Mouse (Mus musculus) kidney, postnatal 4 days (tissue): ENCODE data around the gene Gabbr1.
A peak's percentile ranks its signal among the peaks of the same experiment; 100 is the strongest.
"Not testable (repeated sequence)": the region's sequence is repeated elsewhere in the genome, so short reads cannot be mapped to it uniquely, and the experiment has no call there.

Experiments
- DNase-seq, 2 experiments: peaks; one replicate each; pipeline ENCODE4 v3.0.0; 2021; ENCODE audit warnings: mixed read lengths in 2 of 2

Gabbr1 gene

DNA sequence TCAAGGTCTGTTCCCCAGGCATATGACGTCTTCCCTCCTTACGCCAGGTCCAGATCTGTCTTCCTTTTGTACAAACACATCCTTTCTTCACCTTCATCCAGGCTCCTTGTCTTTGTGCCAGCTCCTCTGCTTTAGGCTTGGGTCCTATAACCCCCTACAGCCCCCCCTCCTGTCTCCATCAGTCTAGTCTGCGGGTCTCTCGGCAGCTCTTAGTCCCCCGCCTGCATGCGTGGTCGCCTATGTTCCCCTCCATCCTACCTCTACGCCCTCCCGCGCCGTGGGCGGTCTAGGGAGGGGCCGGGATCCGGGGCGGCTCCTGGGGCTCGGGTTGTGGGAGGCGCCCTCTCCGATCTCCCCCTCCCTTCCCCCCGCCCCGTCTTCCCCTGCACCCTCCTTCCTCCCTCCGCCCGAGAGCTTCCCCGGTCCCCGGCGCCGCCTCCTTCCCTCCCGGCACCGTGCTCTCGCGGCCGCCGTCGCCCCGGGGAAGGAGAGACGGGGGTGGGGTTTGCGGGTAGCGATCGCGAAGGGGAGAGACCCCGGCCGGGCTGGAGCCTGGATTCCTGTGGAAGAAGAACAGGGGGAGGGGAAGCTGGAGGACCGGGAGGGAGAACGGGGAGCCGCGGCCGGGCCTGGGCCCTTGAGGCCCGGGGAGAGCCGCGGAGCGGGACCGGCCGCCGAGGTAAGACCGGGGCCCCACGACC is at the start of gene Gabbr1:
TSS of gene Gabbr1 (plus strand) at position 356 of the 701 bp plus-strand sequence.
- peak; percentile 85 to 89 for DNase-seq

DNA sequence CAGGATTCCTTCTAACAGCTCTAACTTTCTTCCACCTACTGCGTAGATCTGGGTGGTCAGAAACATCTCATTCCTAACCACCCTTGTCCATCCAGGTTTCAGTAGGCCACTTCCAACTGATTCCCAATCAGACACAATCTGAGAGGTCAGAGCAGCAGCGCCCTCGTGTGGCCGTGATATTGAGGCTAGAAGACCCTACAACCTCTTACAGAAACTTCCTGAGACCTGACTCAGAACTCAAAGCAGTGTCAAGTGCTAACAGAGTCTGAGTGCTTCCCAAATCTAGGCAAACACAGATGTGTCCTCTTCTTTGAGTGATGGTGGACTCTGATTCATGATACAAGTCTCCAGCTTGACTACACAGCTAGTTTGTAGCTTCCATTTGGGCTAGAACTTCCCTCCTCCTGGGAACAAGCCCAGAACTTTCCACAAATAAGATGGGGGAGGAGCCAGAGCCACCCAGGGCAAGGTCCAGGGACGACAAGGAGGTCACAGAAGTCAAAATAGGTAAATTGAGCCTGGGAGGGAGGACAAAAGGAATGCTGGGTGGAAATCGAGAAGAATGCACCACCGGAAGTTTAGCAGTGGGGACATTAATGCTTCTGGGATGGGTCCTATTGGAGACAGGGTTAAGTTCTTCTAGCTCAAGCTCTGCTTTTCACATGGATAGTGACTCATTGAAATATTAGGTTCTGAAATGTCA is 48.6 kb upstream of the Gabbr1 start:
- peak; percentile 94 to 95 for DNase-seq

GRCm38 (mm10) chr17:36998477-36998876 is 47.3 kb upstream of the Gabbr1 start:
- no peak for DNase-seq

DNA sequence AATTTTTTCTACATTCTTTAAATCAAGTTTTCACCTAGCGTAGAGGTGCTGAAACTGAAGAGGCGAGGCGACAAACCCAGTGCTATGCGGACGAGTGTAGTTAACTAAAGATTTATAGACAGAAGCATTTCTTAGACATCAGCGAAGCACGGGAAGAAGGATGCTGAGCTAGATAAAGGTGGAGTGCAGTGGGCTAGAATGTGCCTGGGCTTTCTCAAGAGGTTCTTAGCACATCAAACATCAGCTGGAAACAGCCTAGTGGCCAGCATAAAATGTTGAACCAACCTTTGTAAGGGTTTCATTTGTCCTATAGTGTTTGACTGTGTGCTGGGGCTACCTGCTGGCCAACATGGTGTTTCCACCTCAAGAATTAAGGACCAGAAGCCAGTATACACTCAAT is 44.9 kb upstream of the Gabbr1 start, which contains the start of gene Zfp57:
TSS of gene Zfp57 (plus strand) at position 301 of the 400 bp plus-strand sequence.
- no peak for DNase-seq

DNA sequence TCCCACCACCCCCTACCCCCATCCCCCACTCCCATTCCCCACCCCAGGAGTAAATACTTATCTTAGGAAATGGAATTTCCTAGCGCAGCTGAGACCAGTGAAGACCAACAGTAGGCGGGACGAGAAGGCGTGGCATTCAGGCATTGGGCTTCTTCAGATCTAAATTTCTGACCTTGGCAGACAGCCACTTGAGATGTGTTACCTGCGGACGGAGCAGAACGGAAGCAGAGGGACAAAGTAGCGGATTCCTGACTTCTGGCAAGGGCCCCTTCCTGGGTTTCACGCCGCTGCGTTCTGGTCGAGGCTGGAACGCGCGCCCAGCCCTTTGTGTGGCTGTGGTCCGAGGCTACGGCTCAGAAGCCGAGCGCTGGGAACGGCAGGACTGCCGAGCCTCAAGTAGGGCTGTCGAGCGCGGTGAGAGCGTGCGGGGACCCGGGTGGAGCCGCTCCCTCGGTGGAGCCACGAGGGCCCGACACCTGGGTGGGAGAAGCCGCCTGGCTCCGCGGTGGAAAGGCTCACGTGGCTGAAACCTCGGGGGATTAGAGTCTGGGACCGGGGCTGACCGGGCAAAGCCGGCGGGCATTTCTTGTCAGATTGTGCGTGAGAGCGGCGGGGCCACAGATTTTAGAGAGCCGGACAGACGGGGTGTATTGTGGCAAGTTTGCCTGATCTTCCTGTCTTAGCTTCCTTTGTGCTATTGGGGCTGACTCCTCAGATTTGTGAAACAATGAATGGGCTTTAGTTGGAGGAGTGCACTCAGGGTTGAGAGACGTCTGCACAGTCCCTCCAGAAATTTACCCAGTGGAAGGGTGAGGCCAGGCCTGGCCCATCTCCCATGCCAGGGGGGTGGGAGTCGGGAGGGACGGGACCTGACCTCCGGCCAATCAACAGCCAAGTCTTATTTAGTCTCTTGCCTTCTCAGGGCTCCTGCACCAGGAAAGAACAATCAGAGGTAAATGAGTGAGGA is 43.1 kb upstream of the Gabbr1 start:
- DNase-seq: peak; percentile 74 to 79

DNA sequence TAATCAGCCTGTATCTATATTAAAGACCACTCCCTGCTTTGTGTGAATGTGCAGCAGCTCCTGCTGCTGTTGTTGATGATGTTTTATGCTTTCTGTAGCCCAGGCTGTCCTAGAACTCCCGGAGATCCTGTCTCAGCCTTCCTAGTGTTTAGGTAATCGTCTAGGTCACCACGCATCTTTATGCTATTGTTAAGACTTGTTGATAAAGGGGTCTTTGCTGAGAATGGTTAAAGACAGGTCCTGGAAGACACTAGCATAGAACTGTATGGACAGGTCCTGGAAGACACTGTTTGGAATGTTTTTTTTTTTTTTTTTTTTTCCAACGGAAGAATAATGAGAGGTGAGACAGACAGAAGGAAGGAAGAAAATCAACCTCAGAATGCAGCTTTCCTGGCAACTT is 42.4 kb upstream of the Gabbr1 start:
- DNase-seq: no peak

DNA sequence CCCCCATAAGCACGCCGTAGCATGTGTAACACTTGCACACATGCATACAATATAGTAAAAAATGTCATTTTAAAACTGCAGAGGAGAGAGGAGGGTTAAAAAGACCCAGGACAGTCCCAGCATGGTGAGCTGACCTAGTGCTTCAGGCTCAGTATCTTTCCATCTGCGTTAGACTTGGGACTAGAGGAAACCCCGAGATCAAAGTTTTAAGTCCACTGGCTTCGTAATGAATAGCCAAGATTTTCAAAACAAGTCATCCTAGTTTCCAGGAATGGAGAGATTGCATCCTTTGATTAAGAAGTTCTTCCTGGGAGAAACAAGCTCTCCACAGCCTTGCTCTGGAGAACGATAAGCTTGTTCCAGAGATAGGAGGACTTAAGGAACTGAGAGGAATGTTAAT is 37.6 kb upstream of the Gabbr1 start:
- DNase-seq: no peak

DNA sequence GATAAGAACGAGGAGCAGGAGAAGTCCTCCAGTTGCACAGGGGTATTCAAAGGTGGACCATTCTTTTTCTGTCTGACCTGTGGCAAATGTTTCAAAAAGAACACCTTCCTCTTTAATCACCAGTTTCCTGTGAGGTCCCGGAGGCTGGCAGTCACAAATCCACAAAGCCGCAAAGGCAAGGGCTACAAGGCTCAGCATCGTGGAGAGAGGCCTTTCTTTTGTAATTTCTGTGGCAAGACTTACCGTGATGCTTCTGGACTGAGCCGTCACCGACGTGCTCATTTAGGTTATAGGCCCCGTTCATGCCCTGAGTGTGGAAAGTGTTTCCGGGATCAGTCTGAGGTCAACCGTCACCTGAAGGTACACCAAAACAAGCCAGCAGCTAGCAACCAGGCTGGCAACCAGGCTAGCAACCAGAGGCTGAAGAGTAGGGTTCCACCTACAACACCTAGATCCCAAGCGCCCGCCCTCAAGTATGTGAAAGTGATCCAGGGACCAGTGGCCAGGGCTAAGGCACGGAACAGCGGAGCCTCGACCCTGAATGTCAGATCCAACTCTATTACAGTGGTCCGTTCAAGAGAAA is 36.2 kb upstream of the Gabbr1 start:
- DNase-seq: no peak

DNA sequence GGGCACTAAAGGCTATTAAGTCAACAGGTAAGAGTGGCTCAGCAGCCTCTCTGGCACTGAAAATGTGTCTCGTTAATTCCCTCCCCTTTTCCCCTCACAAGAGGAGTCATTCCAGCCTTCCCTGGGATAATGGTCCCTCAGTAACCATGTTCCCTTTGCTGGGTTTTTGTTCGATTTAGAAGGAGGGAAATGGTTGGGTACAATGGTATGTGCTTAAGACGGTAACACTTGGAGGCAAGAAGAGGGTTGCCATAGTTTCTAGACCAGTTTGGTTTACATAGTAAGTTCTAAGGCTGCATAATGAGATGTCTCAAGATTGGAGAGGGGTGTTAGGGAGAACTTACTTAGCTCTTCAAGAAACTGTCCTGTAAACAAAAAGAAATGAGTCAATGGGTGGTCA is 34.0 kb upstream of the Gabbr1 start:
- no peak for DNase-seq

DNA sequence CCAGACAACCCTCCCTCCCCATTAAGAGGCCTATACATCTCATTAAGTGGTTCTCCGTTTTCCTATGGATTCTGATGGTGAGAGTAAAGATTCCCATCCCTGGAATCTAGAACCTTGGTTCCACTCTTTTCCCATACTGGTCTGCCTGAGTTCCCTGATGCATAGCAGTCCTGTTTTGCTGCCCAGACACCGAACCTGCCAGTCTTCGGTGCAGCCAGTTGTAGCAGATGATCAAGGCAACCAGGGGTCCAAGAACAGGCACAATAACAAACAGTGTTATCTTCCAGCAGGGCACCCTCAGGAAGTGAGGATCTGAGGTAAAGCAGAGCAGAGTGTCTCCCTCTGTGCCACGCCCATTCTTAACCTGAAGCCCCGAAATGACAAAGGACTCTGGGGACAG is 33.6 kb upstream of the Gabbr1 start:
- DNase-seq: no peak

DNA sequence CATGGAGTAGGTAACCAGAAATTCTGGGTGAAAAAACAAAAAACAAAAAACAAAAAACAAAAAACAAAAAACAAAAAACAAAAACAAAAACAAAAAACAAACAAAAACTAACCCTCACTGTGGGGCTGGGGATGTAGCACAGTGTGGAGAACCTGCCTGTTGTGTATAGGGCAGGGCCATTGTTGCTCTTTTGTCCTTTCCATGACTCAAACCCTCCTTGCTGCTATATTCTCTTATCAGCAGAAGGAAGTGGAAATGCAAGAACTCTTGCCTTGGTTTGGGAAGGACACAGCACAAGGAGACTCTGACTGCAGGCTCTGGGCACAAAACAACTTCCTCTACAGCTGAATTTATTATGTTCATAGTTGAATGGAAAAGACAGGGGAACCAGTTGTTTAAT is 29.4 kb upstream of the Gabbr1 start:
- no peak for DNase-seq

DNA sequence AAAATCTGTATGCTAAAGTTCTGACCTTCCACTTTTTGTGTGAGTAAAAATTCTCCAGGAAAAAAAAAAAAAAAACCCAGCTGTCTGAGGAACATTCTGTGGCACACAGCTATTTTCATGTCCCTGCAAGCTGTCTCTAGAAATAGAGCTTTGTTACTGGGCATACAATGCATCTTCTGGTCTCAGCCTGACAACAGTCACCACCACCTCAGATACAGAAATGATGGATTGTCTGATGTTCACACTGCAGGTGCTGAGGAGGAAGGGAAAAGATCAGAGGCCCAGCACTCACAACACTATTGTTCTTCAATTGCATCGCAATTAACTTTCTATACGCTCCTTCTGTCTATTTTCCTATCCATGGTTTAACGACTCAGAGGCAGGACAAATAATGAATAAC is 27.4 kb upstream of the Gabbr1 start:
- DNase-seq: no peak

GRCm38 (mm10) chr17:37019242-37019641 is 26.5 kb upstream of the Gabbr1 start:
- not testable (repeated sequence) for DNase-seq

DNA sequence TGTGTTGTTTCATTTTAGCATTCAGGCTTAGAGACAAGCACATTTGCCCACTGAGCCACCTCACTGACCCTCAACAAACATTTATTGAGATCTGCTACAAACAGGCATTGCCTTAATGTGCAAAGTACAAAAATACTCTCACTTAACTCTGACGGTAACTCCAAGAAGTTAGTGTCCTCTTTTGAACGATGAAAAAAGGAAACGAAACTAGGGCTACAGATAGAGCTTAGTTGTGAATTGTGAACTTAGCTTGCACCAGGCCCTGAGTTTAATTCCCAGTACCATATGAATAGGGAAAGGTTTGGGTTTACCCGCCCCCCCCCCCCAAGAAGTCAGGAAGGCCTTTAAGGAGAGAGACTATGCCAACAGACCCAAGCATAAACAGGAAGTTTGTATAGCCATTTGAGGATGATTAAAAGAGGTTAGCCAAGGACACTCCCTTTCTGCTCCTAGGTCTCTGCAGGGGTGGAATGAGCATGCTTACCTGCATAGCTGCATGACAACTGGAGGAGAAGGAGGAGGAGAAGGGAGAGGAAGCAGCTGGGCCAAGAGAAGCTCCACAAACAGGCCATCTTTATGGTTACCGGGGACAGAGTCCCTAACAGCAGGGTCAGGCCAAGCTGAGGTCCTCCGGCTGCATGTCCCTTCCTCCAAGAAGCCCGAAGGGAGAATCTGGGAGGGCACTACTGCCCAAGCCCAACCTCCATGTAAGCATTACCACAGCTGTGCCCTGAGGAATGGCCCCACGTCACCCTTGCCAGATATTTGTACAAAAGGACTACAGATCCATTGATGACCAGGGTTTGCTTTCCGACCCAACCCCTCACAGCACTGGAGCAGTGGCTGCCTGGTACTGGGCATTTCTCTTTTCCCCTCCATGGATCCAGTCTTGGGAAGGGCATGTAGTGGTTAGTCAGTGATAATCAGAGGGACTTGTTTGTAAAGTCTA is 22.9 kb upstream of the Gabbr1 start, which contains the start of gene Mog:
TSS of gene Mog (minus strand) at position 771 of the 949 bp plus-strand sequence.
- no peak for DNase-seq

- no peak for DNase-seq
Measured at GRCm38 (mm10) chr17:37026425-37026824, 19.3 kb upstream of the Gabbr1 start.

DNA sequence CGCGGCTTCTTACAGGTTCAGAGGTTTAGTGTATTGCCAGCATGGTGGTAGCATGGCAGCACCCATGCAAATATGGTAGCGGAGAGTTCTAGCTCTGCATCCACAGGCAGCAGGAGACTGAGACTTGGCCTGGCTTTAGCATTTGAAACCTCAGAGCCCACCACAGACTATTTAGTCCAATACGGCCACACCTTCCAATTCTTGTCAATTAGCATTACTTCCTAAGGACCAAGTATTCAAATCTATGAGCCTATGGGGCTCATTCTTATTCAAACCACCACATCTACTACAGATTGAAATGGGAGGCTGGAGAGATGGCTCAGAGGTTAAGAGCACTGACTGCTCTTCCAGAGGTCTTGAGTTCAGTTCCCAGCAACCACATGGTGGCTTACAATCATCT is 18.3 kb upstream of the Gabbr1 start:
- DNase-seq: no peak

GRCm38 (mm10) chr17:37028212-37028611 is 17.6 kb upstream of the Gabbr1 start:
- no peak for DNase-seq

DNA sequence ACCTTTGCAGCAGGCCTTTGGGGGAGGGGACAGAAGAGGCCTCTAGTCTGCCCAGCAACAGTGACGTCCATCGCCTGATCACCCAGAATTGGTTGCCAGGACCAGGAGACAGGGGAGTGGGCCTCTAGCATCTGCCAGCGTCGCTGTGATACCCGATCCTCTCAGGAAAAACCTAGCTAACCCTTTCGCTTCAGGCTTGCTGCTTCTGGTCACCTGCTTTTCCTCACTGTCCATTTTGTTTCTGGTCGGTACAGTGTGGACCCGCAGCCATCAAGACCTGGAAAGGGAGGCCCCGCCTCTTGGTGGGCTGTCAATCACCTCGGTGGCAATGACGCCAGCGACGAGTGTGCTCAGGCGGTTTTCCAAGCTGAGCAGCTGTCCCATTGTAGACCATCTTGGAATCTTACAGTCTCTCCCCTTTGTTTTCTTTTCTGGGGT is 17.1 kb upstream of the Gabbr1 start:
- peak; percentile 95 for DNase-seq

DNA sequence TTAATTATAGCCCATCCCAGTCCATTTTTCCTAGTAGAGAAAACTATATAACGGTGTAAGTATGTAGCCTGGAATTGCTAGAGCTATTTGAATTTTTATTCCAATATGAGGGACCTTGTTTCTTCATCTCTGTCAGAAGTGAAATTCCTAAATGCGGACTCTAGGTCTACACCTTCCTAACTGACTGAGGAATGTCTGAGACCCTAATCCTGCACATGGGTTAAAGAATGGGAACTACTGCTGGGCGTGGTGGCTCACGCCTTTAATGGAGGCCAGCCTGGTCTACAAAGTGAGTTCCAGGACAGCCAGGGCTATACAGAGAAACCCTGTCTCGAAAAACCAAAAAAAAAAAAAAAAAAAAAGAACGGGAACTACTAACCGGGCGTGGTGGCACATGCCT is 16.6 kb upstream of the Gabbr1 start:
- no peak for DNase-seq

DNA sequence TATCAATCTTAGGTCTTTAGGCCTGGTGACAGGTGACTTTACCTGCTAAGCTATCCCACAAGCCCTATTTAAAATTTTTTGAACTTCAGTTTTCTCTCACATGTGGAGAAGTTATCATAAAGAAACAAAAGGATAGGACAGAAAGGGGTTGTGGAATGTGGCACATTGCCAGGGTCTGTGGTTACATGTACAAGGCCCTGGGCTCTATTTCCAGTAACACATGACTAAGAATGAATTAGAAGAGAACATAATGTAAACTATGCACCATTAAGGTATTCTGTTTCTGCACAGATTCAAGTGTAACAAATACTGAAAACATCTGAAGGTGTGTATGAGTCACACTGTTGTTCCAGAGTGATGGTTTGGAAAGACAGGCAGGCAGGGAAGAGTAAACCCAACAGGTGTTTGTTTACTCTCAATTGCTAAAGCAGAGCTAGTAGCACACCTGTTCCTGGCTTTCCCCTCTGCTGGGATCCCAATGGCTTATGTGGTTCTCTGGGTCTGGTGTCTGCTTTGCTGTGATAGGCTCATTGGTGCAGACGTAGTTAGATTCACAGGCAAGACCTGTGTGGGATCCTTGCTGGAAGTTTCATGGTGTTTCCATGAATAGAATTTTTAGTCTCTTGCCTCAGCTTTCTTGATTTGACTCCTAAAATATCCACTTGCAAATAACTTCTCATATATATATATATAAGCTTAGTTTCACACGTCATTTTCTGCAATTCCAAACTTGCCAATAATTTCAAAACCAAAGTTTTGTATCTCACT is 6.5 kb upstream of the Gabbr1 start:
- no peak for DNase-seq
